Mouse (Mus musculus): ENCODE results near the gene Cep104. TPM values are rescaled to one million over a fixed set of nuclear protein-coding genes. Genes with fewer than 3 reads are reported as not detected.

Gene Cep104
- polyA plus RNA-seq, 1 experiment = 9.3 TPM

DNA sequence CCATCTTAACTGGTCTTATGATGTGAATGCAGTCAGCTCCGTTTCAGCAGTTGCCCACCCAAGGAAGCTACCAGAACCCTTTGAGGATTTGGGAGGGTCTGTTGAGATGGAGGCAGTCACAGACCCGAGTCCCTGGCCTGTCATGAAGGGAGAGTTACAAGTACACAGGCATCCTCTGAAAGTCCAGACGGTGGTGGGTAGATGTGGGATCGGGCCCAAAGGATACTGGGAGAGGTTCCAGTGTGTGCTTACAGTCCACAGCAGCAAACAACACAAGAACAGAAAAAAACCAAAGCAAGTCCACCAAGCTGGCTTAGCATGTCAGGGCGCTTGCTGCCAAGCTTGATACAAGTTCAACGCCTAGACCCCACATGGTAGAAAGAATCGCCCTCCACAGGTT is 12.4 kb upstream of the Cep104 start:
- WGBS = 80% methylated on average over 7 of the region's 7 CpGs

GRCm38 (mm10) chr4:153966651-153967050 is 8.3 kb upstream of the Cep104 start:
- Histone ChIP-seq H3K4me3 (ENCODE audit: low read depth, low read length) (no peak overlapping the region), H3K27me3 (ENCODE audit: control insufficient read depth, insufficient read depth, low read length) (no peaks in the 10 kb centered on the region), H3K27ac (ENCODE audit: insufficient read depth, low read depth, low read length) (no peak overlapping the region), H3K4me1 (ENCODE audit: control insufficient read depth, insufficient read depth, insufficient read length, low read length) (no peaks in the 10 kb centered on the region), H3K36me3 (ENCODE audit: control insufficient read depth, insufficient read depth, low read length) (peaks cover 59% of the 10 kb centered on the region)
- TF ChIP-seq POLR2A (IDR thresholded peaks at IDR 0.05; ENCODE audit: low read depth, low read length) (no peak), CTCF (IDR thresholded peaks at IDR 0.05; ENCODE audit: extremely low read depth, insufficient read length, insufficient replicate concordance, low read depth, low read length) (no peak)
- WGBS = 87% methylated on average over 5 of the region's 5 CpGs

More for the DNA sequence above, 12.4 kb upstream of the Cep104 start:
- Histone ChIP-seq H3K27ac (ENCODE audit: insufficient read depth, low read depth, low read length) (no peak overlapping the region), H3K4me3 (ENCODE audit: low read depth, low read length) (no peak overlapping the region), H3K27me3 (ENCODE audit: control insufficient read depth, insufficient read depth, low read length) (no peaks in the 10 kb centered on the region), H3K4me1 (ENCODE audit: control insufficient read depth, insufficient read depth, insufficient read length, low read length) (peaks cover 2% of the 10 kb centered on the region; the same call in 1 of the 2 replicates), H3K36me3 (ENCODE audit: control insufficient read depth, insufficient read depth, low read length) (peaks cover 53% of the 10 kb centered on the region)
- no peak for TF ChIP-seq POLR2A (IDR thresholded peaks at IDR 0.05; ENCODE audit: low read depth, low read length)
- TF ChIP-seq CTCF (IDR thresholded peaks at IDR 0.05; ENCODE audit: extremely low read depth, insufficient read length, insufficient replicate concordance, low read depth, low read length) = no peak

DNA sequence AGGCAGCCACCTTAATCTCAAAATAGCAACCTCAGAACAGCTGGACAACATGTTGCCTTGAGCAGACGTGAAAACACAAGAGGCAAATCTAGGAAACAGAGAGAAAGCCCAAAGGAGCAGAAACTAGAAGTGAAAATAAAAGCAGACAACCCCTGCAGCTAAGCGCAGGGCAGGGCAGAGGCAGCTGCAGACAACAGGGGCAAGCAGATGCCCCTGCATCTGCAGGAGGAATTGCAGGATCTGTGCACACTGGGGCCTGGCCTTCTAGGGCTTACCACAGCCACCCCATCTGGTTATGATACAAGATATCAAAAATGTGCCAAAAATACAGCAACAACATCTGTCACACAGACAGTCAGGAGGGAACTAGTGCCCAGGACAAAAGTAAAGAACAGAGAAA is 7.4 kb upstream of the Cep104 start:
- 79% methylated on average over 2 of the region's 2 CpGs for WGBS

GRCm38 (mm10) chr4:153968063-153968462 is 6.9 kb upstream of the Cep104 start:
- 93% methylated on average over 2 of the region's 2 CpGs for WGBS
- peaks cover 56% of the 10 kb centered on the region for H3K36me3 ChIP-seq (ENCODE audit: control insufficient read depth, insufficient read depth, low read length)
- H3K4me1 ChIP-seq (ENCODE audit: control insufficient read depth, insufficient read depth, insufficient read length, low read length) = no peaks in the 10 kb centered on the region
- no peak overlapping the region for H3K4me3 ChIP-seq (ENCODE audit: low read depth, low read length)
- TF ChIP-seq POLR2A (IDR thresholded peaks at IDR 0.05; ENCODE audit: low read depth, low read length) (no peak), CTCF (IDR thresholded peaks at IDR 0.05; ENCODE audit: extremely low read depth, insufficient read length, insufficient replicate concordance, low read depth, low read length) (no peak)
- no peaks in the 10 kb centered on the region for H3K27me3 ChIP-seq (ENCODE audit: control insufficient read depth, insufficient read depth, low read length)
- no peak overlapping the region for H3K27ac ChIP-seq (ENCODE audit: insufficient read depth, low read depth, low read length)

More for the DNA sequence above, 7.4 kb upstream of the Cep104 start:
- Histone ChIP-seq H3K36me3 (ENCODE audit: control insufficient read depth, insufficient read depth, low read length) (peaks cover 56% of the 10 kb centered on the region), H3K27me3 (ENCODE audit: control insufficient read depth, insufficient read depth, low read length) (no peaks in the 10 kb centered on the region), H3K4me1 (ENCODE audit: control insufficient read depth, insufficient read depth, insufficient read length, low read length) (no peaks in the 10 kb centered on the region), H3K27ac (ENCODE audit: insufficient read depth, low read depth, low read length) (no peak overlapping the region), H3K4me3 (ENCODE audit: low read depth, low read length) (no peak overlapping the region)
- TF ChIP-seq CTCF (IDR thresholded peaks at IDR 0.05; ENCODE audit: extremely low read depth, insufficient read length, insufficient replicate concordance, low read depth, low read length) (no peak), POLR2A (IDR thresholded peaks at IDR 0.05; ENCODE audit: low read depth, low read length) (no peak)

DNA sequence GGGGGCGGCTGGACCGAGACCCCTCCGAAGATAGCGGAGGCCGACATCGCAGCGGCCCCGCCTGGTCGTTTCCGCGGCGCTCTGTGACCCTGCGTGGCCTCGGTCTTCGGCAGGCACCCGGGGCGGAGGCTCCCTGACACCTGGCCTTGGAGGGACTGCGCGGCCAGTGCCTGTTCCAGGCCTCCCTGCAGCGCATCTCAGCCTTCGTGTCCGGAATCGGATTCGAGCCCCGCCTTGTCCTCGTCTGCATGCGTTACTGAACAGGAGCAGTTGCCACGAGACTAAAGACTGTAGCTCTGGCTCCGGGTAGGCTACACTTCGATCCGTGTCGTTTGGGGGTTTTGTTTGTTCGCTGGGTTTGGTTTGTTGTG is 283 bp downstream of the Cep104 start:
- Histone ChIP-seq H3K36me3 (ENCODE audit: control insufficient read depth, insufficient read depth, low read length) (peaks cover 21% of the 10 kb centered on the region), H3K27me3 (ENCODE audit: control insufficient read depth, insufficient read depth, low read length) (no peaks in the 10 kb centered on the region), H3K27ac (ENCODE audit: insufficient read depth, low read depth, low read length) (no peak overlapping the region), H3K4me3 (ENCODE audit: low read depth, low read length) (peak overlapping the region; percentile 99), H3K4me1 (ENCODE audit: control insufficient read depth, insufficient read depth, insufficient read length, low read length) (peaks cover 9% of the 10 kb centered on the region)
- TF ChIP-seq POLR2A (IDR thresholded peaks at IDR 0.05; ENCODE audit: low read depth, low read length) (no peak), CTCF (IDR thresholded peaks at IDR 0.05; ENCODE audit: extremely low read depth, insufficient read length, insufficient replicate concordance, low read depth, low read length) (no peak)
- under 1% methylated on average over 33 of the region's 33 CpGs for WGBS

GRCm38 (mm10) chr4:153975768-153976167 is 774 bp downstream of the Cep104 start:
- peaks cover 9% of the 10 kb centered on the region for H3K4me1 ChIP-seq (ENCODE audit: control insufficient read depth, insufficient read depth, insufficient read length, low read length)
- 38% methylated on average over 6 of the region's 6 CpGs for WGBS
- H3K4me3 ChIP-seq (ENCODE audit: low read depth, low read length) = peak overlapping the region; percentile 44
- no peaks in the 10 kb centered on the region for H3K27me3 ChIP-seq (ENCODE audit: control insufficient read depth, insufficient read depth, low read length)
- peaks cover 20% of the 10 kb centered on the region for H3K36me3 ChIP-seq (ENCODE audit: control insufficient read depth, insufficient read depth, low read length)
- no peak overlapping the region for H3K27ac ChIP-seq (ENCODE audit: insufficient read depth, low read depth, low read length)
- TF ChIP-seq CTCF (IDR thresholded peaks at IDR 0.05; ENCODE audit: extremely low read depth, insufficient read length, insufficient replicate concordance, low read depth, low read length) = no peak

GRCm38 (mm10) chr4:153979243-153979642 is 4.2 kb downstream of the Cep104 start:
- H3K27me3 ChIP-seq (ENCODE audit: control insufficient read depth, insufficient read depth, low read length) = no peaks in the 10 kb centered on the region
- peaks cover 36% of the 10 kb centered on the region for H3K36me3 ChIP-seq (ENCODE audit: control insufficient read depth, insufficient read depth, low read length)
- no peak overlapping the region for H3K4me3 ChIP-seq (ENCODE audit: low read depth, low read length)
- H3K4me1 ChIP-seq (ENCODE audit: control insufficient read depth, insufficient read depth, insufficient read length, low read length) = peaks cover 5% of the 10 kb centered on the region
- no peak overlapping the region for H3K27ac ChIP-seq (ENCODE audit: insufficient read depth, low read depth, low read length)
- TF ChIP-seq POLR2A (IDR thresholded peaks at IDR 0.05; ENCODE audit: low read depth, low read length) (no peak), CTCF (IDR thresholded peaks at IDR 0.05; ENCODE audit: extremely low read depth, insufficient read length, insufficient replicate concordance, low read depth, low read length) (no peak)
- 72% methylated on average over 10 of the region's 10 CpGs for WGBS

- Histone ChIP-seq H3K27ac (ENCODE audit: insufficient read depth, low read depth, low read length) (no peak overlapping the region), H3K4me1 (ENCODE audit: control insufficient read depth, insufficient read depth, insufficient read length, low read length) (peaks cover 5% of the 10 kb centered on the region; the same call in 1 of the 2 replicates), H3K36me3 (ENCODE audit: control insufficient read depth, insufficient read depth, low read length) (peaks cover 47% of the 10 kb centered on the region), H3K4me3 (ENCODE audit: low read depth, low read length) (no peak overlapping the region), H3K27me3 (ENCODE audit: control insufficient read depth, insufficient read depth, low read length) (no peaks in the 10 kb centered on the region)
- TF ChIP-seq POLR2A (IDR thresholded peaks at IDR 0.05; ENCODE audit: low read depth, low read length) = no peak
- WGBS = 93% methylated on average over 11 of the region's 11 CpGs
These were observed 5.5 kb downstream of the Cep104 start for GRCm38 (mm10) chr4:153980470-153980869.
